Mouse (Mus musculus) megakaryocyte, adult 5-6 weeks (primary cell): ENCODE data around the gene Ddi2. TPM values are rescaled to one million over a fixed set of nuclear protein-coding genes. Genes with fewer than 3 reads are reported as not detected.
A peak's percentile ranks its signal among the peaks of the same experiment; 100 is the strongest.
"Not testable (repeated sequence)": the region's sequence is repeated elsewhere in the genome, so short reads cannot be mapped to it uniquely, and the experiment has no call there.

Experiments used
- ATAC-seq: 2 replicates; pipeline ENCODE4 v1.8.0; 2016; ENCODE audit warnings: mild to moderate bottlenecking, inconsistent platforms; ENCODE audit not compliant: poor library complexity, severe bottlenecking
- total RNA-seq, 2 experiments: library from RNA; stranded (forward) in 1 of 2; stranded (reverse) in 1 of 2; fragments of 153-499, 151-499 nt in 1 of 2; fragments of 221-1000, 200-1000 nt in 1 of 2; gene quantifications; 2 replicates each; pipeline versions ENCODE4 v1.2.3 to v1.2.4; 2015 to 2017

Gene Ddi2
- total RNA-seq (2015) = 25.2 and 29.1 TPM in 2 replicates
- total RNA-seq (2017) = 37.6 and 47.1 TPM in 2 replicates

GRCm38 (mm10) chr4:141722731-141723672, at the start of gene Ddi2:
TSS of gene Ddi2 (minus strand) at chr4:141723419.
- peak; percentile 91 for ATAC-seq

- ATAC-seq = not testable (repeated sequence)
Observed at GRCm38 (mm10) chr4:141773019-141773418, 49.8 kb upstream of the Ddi2 start.

- no peak for ATAC-seq
Observed at GRCm38 (mm10) chr4:141771823-141772222, 48.6 kb upstream of the Ddi2 start.

GRCm38 (mm10) chr4:141769501-141770160, 46.4 kb upstream of the Ddi2 start:
- ATAC-seq = no peak

- no peak for ATAC-seq
Observed at GRCm38 (mm10) chr4:141767353-141768036, 44.3 kb upstream of the Ddi2 start.

GRCm38 (mm10) chr4:141766668-141767352, 43.6 kb upstream of the Ddi2 start:
- ATAC-seq = no peak

GRCm38 (mm10) chr4:141766316-141766667, 43.1 kb upstream of the Ddi2 start:
- peak; percentile 82 for ATAC-seq

- no peak for ATAC-seq
Observed at GRCm38 (mm10) chr4:141765008-141765407, 41.8 kb upstream of the Ddi2 start.

- ATAC-seq = no peak
Observed at GRCm38 (mm10) chr4:141763476-141763875, 40.3 kb upstream of the Ddi2 start.

- ATAC-seq = no peak
Observed at GRCm38 (mm10) chr4:141762102-141762598, 38.9 kb upstream of the Ddi2 start.

- ATAC-seq = no peak
Observed at GRCm38 (mm10) chr4:141760942-141761341, 37.7 kb upstream of the Ddi2 start.

- ATAC-seq = no peak
Observed at GRCm38 (mm10) chr4:141758874-141759542, 35.8 kb upstream of the Ddi2 start.

GRCm38 (mm10) chr4:141757124-141757523, 33.9 kb upstream of the Ddi2 start:
- no peak for ATAC-seq

- no peak for ATAC-seq
Observed at GRCm38 (mm10) chr4:141755375-141755930, 32.2 kb upstream of the Ddi2 start.

GRCm38 (mm10) chr4:141752076-141752421, 28.8 kb upstream of the Ddi2 start:
- ATAC-seq = peak; percentile 35; the same call in 1 of the 2 replicates

GRCm38 (mm10) chr4:141751419-141752075, 28.3 kb upstream of the Ddi2 start:
- peak; percentile 54 for ATAC-seq

GRCm38 (mm10) chr4:141750826-141751225, 27.6 kb upstream of the Ddi2 start:
- no peak for ATAC-seq

- no peak for ATAC-seq
Observed at GRCm38 (mm10) chr4:141749557-141749956, 26.3 kb upstream of the Ddi2 start.
